Mouse (Mus musculus): Measurements from ENCODE around the gene Ddx39b. TPM values are rescaled to one million over a fixed set of nuclear protein-coding genes. Genes with fewer than 3 reads are reported as not detected.
"Not testable (repeated sequence)": the region's sequence is repeated elsewhere in the genome, so short reads cannot be mapped to it uniquely, and the experiment has no call there.

Gene Ddx39b
- polyA plus RNA-seq, 1 experiment from 2014 or later: 467 TPM

- not testable (repeated sequence) for H3K4me2 ChIP-seq (replicated peaks; ENCODE audit: low read depth, low read length); H3K9ac ChIP-seq (replicated peaks; ENCODE audit: low read depth, low read length); H3K36me3 ChIP-seq (ENCODE audit: control insufficient read depth, insufficient read depth, low read length); H3K4me1 ChIP-seq (ENCODE audit: control insufficient read depth, insufficient read depth, low read length); H3K9me3 ChIP-seq (ENCODE audit: control insufficient read depth, low read depth, low read length); H3K4me3 ChIP-seq (ENCODE audit: low read depth, low read length); H3K27me3 ChIP-seq (ENCODE audit: control insufficient read depth, insufficient read depth, low read length); ATAC-seq (ENCODE audit: insufficient number of reproducible peaks, insufficient read depth, low FRiP score, low read depth); H3K27ac ChIP-seq (ENCODE audit: low read length)
- 83% methylated on average over 7 of the region's 7 CpGs for WGBS
Observed at GRCm38 (mm10) chr17:35300261-35300945, 58.9 kb downstream of the Ddx39b start.

- 26% methylated on average over 13 of the region's 13 CpGs for WGBS
- ATAC-seq (ENCODE audit: insufficient number of reproducible peaks, insufficient read depth, low FRiP score, low read depth): no peak
- no peak overlapping the region for H3K4me2 ChIP-seq (replicated peaks; ENCODE audit: low read depth, low read length)
- no peaks in the 10 kb centered on the region for H3K9me3 ChIP-seq (ENCODE audit: control insufficient read depth, low read depth, low read length)
- no peak overlapping the region for H3K27ac ChIP-seq (ENCODE audit: low read length)
- H3K4me3 ChIP-seq (ENCODE audit: low read depth, low read length): no peak overlapping the region
- no peaks in the 10 kb centered on the region for H3K36me3 ChIP-seq (ENCODE audit: control insufficient read depth, insufficient read depth, low read length)
- no peaks in the 10 kb centered on the region for H3K4me1 ChIP-seq (ENCODE audit: control insufficient read depth, insufficient read depth, low read length)
- no peaks in the 10 kb centered on the region for H3K27me3 ChIP-seq (ENCODE audit: control insufficient read depth, insufficient read depth, low read length)
- H3K9ac ChIP-seq (replicated peaks; ENCODE audit: low read depth, low read length): no peak overlapping the region
Observed at GRCm38 (mm10) chr17:35301645-35302258, 60.2 kb downstream of the Ddx39b start.

GRCm38 (mm10) chr17:35303271-35303670, 61.7 kb downstream of the Ddx39b start:
- no peak overlapping the region for H3K4me3 ChIP-seq (ENCODE audit: low read depth, low read length)
- no peaks in the 10 kb centered on the region for H3K4me1 ChIP-seq (ENCODE audit: control insufficient read depth, insufficient read depth, low read length)
- H3K9me3 ChIP-seq (ENCODE audit: control insufficient read depth, low read depth, low read length): no peaks in the 10 kb centered on the region
- H3K27ac ChIP-seq (ENCODE audit: low read length): no peak overlapping the region
- no peak overlapping the region for H3K9ac ChIP-seq (replicated peaks; ENCODE audit: low read depth, low read length)
- H3K27me3 ChIP-seq (ENCODE audit: control insufficient read depth, insufficient read depth, low read length): no peaks in the 10 kb centered on the region
- H3K36me3 ChIP-seq (ENCODE audit: control insufficient read depth, insufficient read depth, low read length): no peaks in the 10 kb centered on the region
- H3K4me2 ChIP-seq (replicated peaks; ENCODE audit: low read depth, low read length): no peak overlapping the region
- ATAC-seq (ENCODE audit: insufficient number of reproducible peaks, insufficient read depth, low FRiP score, low read depth): no peak
- 76% methylated on average over 2 of the region's 2 CpGs for WGBS

Small RNA genes lying within 50 kb of the gene (microRNA-seq; reads per million reads assigned to microRNA genes)
- gene Mir6973a (not detected), gene Mir6974 (not detected), gene Mir6975 (3.6 reads per million, percentile 8 among the genes with 10 or more reads in this experiment), gene Mir8094 (not detected)

Other genes with a start within 250 kb of the Ddx39b start
- gene Vars, start 240.8 kb upstream of the Ddx39b start, polyA plus RNA-seq (2014; fragmentation: Nextera tagmentation; extraction: Ambion mirVana): 84.0 and 92.3 TPM in 2 replicates
- gene Vwa7, start 225.2 kb upstream of the Ddx39b start, polyA plus RNA-seq (2014; fragmentation: Nextera tagmentation; extraction: Ambion mirVana): 0.18 and 0.22 TPM in 2 replicates
- 16.3 and 21.3 TPM in 2 replicates for gene Sapcd1, start 213.7 kb upstream of the Ddx39b start, polyA plus RNA-seq (2014; fragmentation: Nextera tagmentation; extraction: Ambion mirVana)
- gene Msh5, start 195.0 kb upstream of the Ddx39b start, polyA plus RNA-seq (2014; fragmentation: Nextera tagmentation; extraction: Ambion mirVana): 3.6 and 3.8 TPM in 2 replicates
- gene Clic1, start 191.8 kb upstream of the Ddx39b start, polyA plus RNA-seq (2014; fragmentation: Nextera tagmentation; extraction: Ambion mirVana): 83.0 and 88.5 TPM in 2 replicates
- 292 and 322 TPM in 2 replicates for gene Ddah2, start 182.7 kb upstream of the Ddx39b start, polyA plus RNA-seq (2014; fragmentation: Nextera tagmentation; extraction: Ambion mirVana)
- 0.30 and 0.63 TPM in 2 replicates for gene Ly6g6c, start 176.4 kb upstream of the Ddx39b start, polyA plus RNA-seq (2014; fragmentation: Nextera tagmentation; extraction: Ambion mirVana)
- gene Mpig6b, start 175.6 kb upstream of the Ddx39b start, polyA plus RNA-seq (2014; fragmentation: Nextera tagmentation; extraction: Ambion mirVana): 0.97 and 1.3 TPM in 2 replicates
- gene Ly6g6e, start 164.8 kb upstream of the Ddx39b start, polyA plus RNA-seq (2014; fragmentation: Nextera tagmentation; extraction: Ambion mirVana): 7.8 and 9.7 TPM in 2 replicates
- gene Ly6g6d, start 163.7 kb upstream of the Ddx39b start, polyA plus RNA-seq (2014; fragmentation: Nextera tagmentation; extraction: Ambion mirVana): 1.5 and 2.1 TPM in 2 replicates
- gene Ly6g6f, start 156.1 kb upstream of the Ddx39b start, polyA plus RNA-seq (2014; fragmentation: Nextera tagmentation; extraction: Ambion mirVana): 0.29 TPM in 1 of 2 replicates, not detected in the other
- gene Abhd16a, start 152.5 kb upstream of the Ddx39b start, polyA plus RNA-seq (2014; fragmentation: Nextera tagmentation; extraction: Ambion mirVana): 77.1 and 81.4 TPM in 2 replicates
- gene Ly6g5c, start 133.5 kb upstream of the Ddx39b start, polyA plus RNA-seq (2014; fragmentation: Nextera tagmentation; extraction: Ambion mirVana): not detected in 2 replicates
- gene Ly6g5b, start 126.3 kb upstream of the Ddx39b start, polyA plus RNA-seq (2014; fragmentation: Nextera tagmentation; extraction: Ambion mirVana): 0.49 and 0.81 TPM in 2 replicates
- gene Gpank1, start 120.3 kb upstream of the Ddx39b start, polyA plus RNA-seq (2014; fragmentation: Nextera tagmentation; extraction: Ambion mirVana): 20.3 and 21.9 TPM in 2 replicates
- 269 and 270 TPM in 2 replicates for gene Csnk2b, start 119.7 kb upstream of the Ddx39b start, polyA plus RNA-seq (2014; fragmentation: Nextera tagmentation; extraction: Ambion mirVana)
- gene D17H6S53E, start 115.4 kb upstream of the Ddx39b start, polyA plus RNA-seq (2014; fragmentation: Nextera tagmentation; extraction: Ambion mirVana): 10.1 and 13.3 TPM in 2 replicates
- gene Apom, start 109.7 kb upstream of the Ddx39b start, polyA plus RNA-seq (2014; fragmentation: Nextera tagmentation; extraction: Ambion mirVana): 0.75 and 0.77 TPM in 2 replicates
- gene Bag6, start 106.6 kb upstream of the Ddx39b start, polyA plus RNA-seq (2014; fragmentation: Nextera tagmentation; extraction: Ambion mirVana): 86.5 and 89.0 TPM in 2 replicates
- gene Prrc2a, start 76.8 kb upstream of the Ddx39b start, polyA plus RNA-seq (2014; fragmentation: Nextera tagmentation; extraction: Ambion mirVana): 209 and 222 TPM in 2 replicates
- 16.4 and 19.6 TPM in 2 replicates for gene Aif1, start 65.7 kb upstream of the Ddx39b start, polyA plus RNA-seq (2014; fragmentation: Nextera tagmentation; extraction: Ambion mirVana)
- 18.5 and 21.1 TPM in 2 replicates for gene Lst1, start 53.3 kb upstream of the Ddx39b start, polyA plus RNA-seq (2014; fragmentation: Nextera tagmentation; extraction: Ambion mirVana)
- 1.4 and 1.8 TPM in 2 replicates for gene Ltb, start 47.3 kb upstream of the Ddx39b start, polyA plus RNA-seq (2014; fragmentation: Nextera tagmentation; extraction: Ambion mirVana)
- 0.20 and 0.34 TPM in 2 replicates for gene Tnf, start 39.7 kb upstream of the Ddx39b start, polyA plus RNA-seq (2014; fragmentation: Nextera tagmentation; extraction: Ambion mirVana)
- gene Lta, start 36.4 kb upstream of the Ddx39b start, polyA plus RNA-seq (2014; fragmentation: Nextera tagmentation; extraction: Ambion mirVana): 0.42 and 0.59 TPM in 2 replicates
- not detected in 2 replicates for gene Gm16181, start 20.9 kb upstream of the Ddx39b start, polyA plus RNA-seq (2014; fragmentation: Nextera tagmentation; extraction: Ambion mirVana)
- gene Atp6v1g2, start 8.1 kb upstream of the Ddx39b start, polyA plus RNA-seq (2014; fragmentation: Nextera tagmentation; extraction: Ambion mirVana): 8.1 and 8.5 TPM in 2 replicates
- gene Nfkbil1, start 6.0 kb upstream of the Ddx39b start, polyA plus RNA-seq (2014; fragmentation: Nextera tagmentation; extraction: Ambion mirVana): 3.5 and 3.8 TPM in 2 replicates
- gene H2-D1, start 21.0 kb downstream of the Ddx39b start, polyA plus RNA-seq (2014; fragmentation: Nextera tagmentation; extraction: Ambion mirVana): 77.6 and 83.3 TPM in 2 replicates
- 0.49 and 0.60 TPM in 2 replicates for gene H2-Q1, start 78.7 kb downstream of the Ddx39b start, polyA plus RNA-seq (2014; fragmentation: Nextera tagmentation; extraction: Ambion mirVana)
- 2.3 and 3.1 TPM in 2 replicates for gene H2-Q2, start 100.5 kb downstream of the Ddx39b start, polyA plus RNA-seq (2014; fragmentation: Nextera tagmentation; extraction: Ambion mirVana)
- gene H2-Q4, start 137.9 kb downstream of the Ddx39b start, polyA plus RNA-seq (2014; fragmentation: Nextera tagmentation; extraction: Ambion mirVana): 2.1 and 3.3 TPM in 2 replicates
- 0.30 and 0.76 TPM in 2 replicates for gene H2-Q6, start 183.1 kb downstream of the Ddx39b start, polyA plus RNA-seq (2014; fragmentation: Nextera tagmentation; extraction: Ambion mirVana)
- 2.6 and 4.6 TPM in 2 replicates for gene H2-Q7, start 197.4 kb downstream of the Ddx39b start, polyA plus RNA-seq (2014; fragmentation: Nextera tagmentation; extraction: Ambion mirVana)
- 0.71 and 1.1 TPM in 2 replicates for gene H2-Q10, start 228.3 kb downstream of the Ddx39b start, polyA plus RNA-seq (2014; fragmentation: Nextera tagmentation; extraction: Ambion mirVana)